In genomic region chr7:96983660-96984347, GRCm38 (mm10) we compare ENCODE assay signal across 9 mouse cellular contexts. TPM values are rescaled to one million over a fixed set of nuclear protein-coding genes. Genes with fewer than 3 reads are reported as not detected.
DNase-seq lines count a peak whose midpoint lies in the region; ATAC-seq and TF ChIP-seq lines count a peak whose summit lies in the region.
"Had no signal": no experiment of that assay in that cellular context is flagged by ENCODE, and none has a peak within 500 bp of the region (broad histone marks: within the 10 kb centered on the region; RNA-seq: fewer than 3 reads in every experiment).

No protein-coding gene starts in this region.

- DNase-seq in heart, adult 11 months = peak; percentile 89
- no peak for DNase-seq in heart, postnatal 25 days (ENCODE audit: low spot score)
- peak; percentile 71 for DNase-seq in brain, embryonic 14.5 days (ENCODE audit: low read depth)
- DNase-seq in hindbrain, embryonic 11.5 days (ENCODE audit: low spot score) = peak; percentile 27
- DNase-seq in lung, postnatal 4 days = peak; percentile 38 to 55
- DNase-seq in urinary bladder, adult 2 months (ENCODE audit: low spot score) = no peak
- no peak for DNase-seq in adrenal gland, adult 18-20 months (ENCODE audit: low spot score in 2 of 2)
- no peak for DNase-seq in thymus, postnatal 10 days (ENCODE audit: low spot score in 2 of 2)

- WGBS in hindbrain, embryonic 11.5 days = 33% methylated on average over 7 of the region's 7 CpGs

- no peak overlapping the region for H3K9ac ChIP-seq in hindbrain, embryonic 11.5 days (ENCODE audit: low read depth, low read length)

- no peak for TF ChIP-seq CTCF in brain, embryonic 14.5 days (IDR thresholded peaks at IDR 0.05; ENCODE audit: borderline replicate concordance, extremely low read depth, insufficient read depth, insufficient read length)

- no peak for TF ChIP-seq POLR2A in brain, embryonic 14.5 days (IDR thresholded peaks at IDR 0.05; ENCODE audit: borderline replicate concordance, extremely low read depth, insufficient read depth, insufficient read length, poor library complexity, severe bottlenecking)

- no peaks in the 10 kb centered on the region for H3K36me3 ChIP-seq in hindbrain, embryonic 11.5 days (ENCODE audit: control insufficient read depth, insufficient read depth, low read length)

- ATAC-seq in hindbrain, embryonic 11.5 days (ENCODE audit: low FRiP score) = no peak

- no peaks in the 10 kb centered on the region for H3K9me3 ChIP-seq in hindbrain, embryonic 11.5 days (ENCODE audit: control insufficient read depth, low read length)
- H3K9me3 ChIP-seq: G1E had no signal

- peak overlapping the region; percentile 1; the same call in 1 of the 2 replicates for H3K27ac ChIP-seq in hindbrain, embryonic 11.5 days (ENCODE audit: low read depth, low read length)

- H3K4me1 ChIP-seq in hindbrain, embryonic 11.5 days (replicated peaks; ENCODE audit: control insufficient read depth, insufficient read depth, low read length) = 0 out of 2 replicates have a peak, but pooled peaks cover 5% of the 10 kb centered on the region

- intact Hi-C loops in heart, postnatal 25 days (cut with DNase I) = loop anchor here (5.0 to 10.0 kb wide), 2 partner anchors 33 to 221 kb away; no protein-coding TSS in a partner anchor

- no peak overlapping the region for H3K4me2 ChIP-seq in hindbrain, embryonic 11.5 days (replicated peaks; ENCODE audit: low read depth, low read length)

- H3K4me3 ChIP-seq in hindbrain, embryonic 11.5 days (ENCODE audit: low read depth, low read length) = no peak overlapping the region

- H3K27me3 ChIP-seq in hindbrain, embryonic 11.5 days (ENCODE audit: control insufficient read depth, insufficient read depth, low read length) = no peaks in the 10 kb centered on the region

RNA-seq across cellular contexts. Expression of gene Nars2, which starts 32.5 kb away (rescaled TPM):
- 10 to 100 TPM; 19.6 to 20.3 TPM for total RNA-seq in heart, postnatal 25 days (2021)
- 7.6 and 8.4 TPM in 2 replicates for polyA plus RNA-seq in brain, embryonic 14.5 days (2012; rRNA removed)
- 22.1 and 23.4 TPM in 2 replicates for polyA plus RNA-seq in hindbrain, embryonic 11.5 days (2014; fragmentation: Nextera tagmentation; extraction: Ambion mirVana)
- 6.3 and 8.2 TPM in 2 replicates for polyA plus RNA-seq in urinary bladder, adult 2 months (2012; rRNA removed)
- 10 to 100 TPM; 14.8 to 21.0 TPM for total RNA-seq in adrenal gland, adult 18-20 months (2021)

Comparison
In these comparisons a context has a peak if more than half of its experiments do, and no peak if none do; other contexts are left out.
1. DNase-seq: peak in heart, adult 11 months (single experiment), brain, embryonic 14.5 days (single experiment), hindbrain, embryonic 11.5 days (single experiment) and lung, postnatal 4 days (2 of 2); none in heart, postnatal 25 days (single experiment), urinary bladder, adult 2 months (single experiment), adrenal gland, adult 18-20 months (0 of 2) and thymus, postnatal 10 days (0 of 2).